Mouse (Mus musculus) brain, embryonic 14.5 days (tissue): Measurements from ENCODE around the gene Map4k3.

Experiments used
- CTCF ChIP-seq: fragments of 200-500 bp; IDR thresholded peaks from 2 replicates; pipeline ENCODE4 v1.5.1; 2012; ENCODE audit warnings: inconsistent platforms, mild to moderate bottlenecking, moderate library complexity, borderline replicate concordance; ENCODE audit not compliant: insufficient read depth, insufficient read length; ENCODE audit errors: extremely low read depth
- POLR2A ChIP-seq: fragments of 200-500 bp; IDR thresholded peaks from 2 replicates; pipeline ENCODE4 v1.6.1; 2012; ENCODE audit warnings: mild to moderate bottlenecking, inconsistent platforms, borderline replicate concordance; ENCODE audit not compliant: poor library complexity, insufficient read depth, insufficient read length, severe bottlenecking; ENCODE audit errors: extremely low read depth

- TF ChIP-seq CTCF (peak; percentile 96), POLR2A (no peak)
Measured at GRCm38 (mm10) chr17:80560669-80561401, 167.4 kb downstream of the Map4k3 start.
